Mouse (Mus musculus) liver, postnatal 0 days (tissue): ENCODE measurements around the gene Rarg.

Experiments
- CTCF ChIP-seq: sonication (generic); IDR thresholded peaks from 2 replicates; pipeline ENCODE4 v1.5.1; 2016; ENCODE audit warnings: antibody characterized with exemption, low read depth
- EP300 ChIP-seq: IDR thresholded peaks from 2 replicates; pipeline ENCODE4 v1.6.1; 2016; ENCODE audit warnings: antibody characterized with exemption, low read depth, mild to moderate bottlenecking

- TF ChIP-seq EP300 (no peak), CTCF (no peak)
These were observed 61.9 kb downstream of the Rarg start for GRCm38 (mm10) chr15:102195373-102195772.
